Mouse (Mus musculus) intestine, embryonic 15.5 days (tissue): ENCODE results near the gene Zp2. TPM values are rescaled to one million over a fixed set of nuclear protein-coding genes. Genes with fewer than 3 reads are reported as not detected.

Experiments used
- ATAC-seq: fragments of 200-750 bp; cut with Nextera tagmentation; 2 replicates; pipeline ENCODE4 v1.8.0; 2017; ENCODE audit warnings: moderate TSS enrichment, moderate library complexity
- H3K27ac ChIP-seq: fragments of 300-500 bp; sonication (generic); 2 replicates; pipeline ENCODE4 v1.5.1; 2015; ENCODE audit warnings: mild to moderate bottlenecking, inconsistent platforms
- H3K27me3 ChIP-seq: fragments of 300-500 bp; sonication (generic); replicated peaks from 2 replicates; pipeline ENCODE4 v1.6.1; 2015; ENCODE audit warnings: inconsistent platforms
- H3K36me3 ChIP-seq: fragments of 300-500 bp; sonication (generic); 2 replicates; pipeline ENCODE4 v1.6.1; 2015; ENCODE audit warnings: inconsistent platforms
- H3K4me1 ChIP-seq: fragments of 300-500 bp; sonication (generic); replicated peaks from 2 replicates; pipeline ENCODE4 v1.6.1; 2015; ENCODE audit warnings: inconsistent platforms
- H3K4me2 ChIP-seq: fragments of 300-500 bp; sonication (generic); replicated peaks from 2 replicates; pipeline ENCODE4 v1.6.1; 2015; ENCODE audit warnings: mild to moderate bottlenecking, inconsistent platforms
- H3K4me3 ChIP-seq: fragments of 300-500 bp; sonication (generic); replicated peaks from 2 replicates; pipeline ENCODE4 v1.5.1; 2015; ENCODE audit warnings: inconsistent platforms
- H3K9ac ChIP-seq: fragments of 300-500 bp; sonication (generic); 2 replicates; pipeline ENCODE4 v1.6.1; 2015; ENCODE audit warnings: inconsistent platforms
- H3K9me3 ChIP-seq: fragments of 300-500 bp; sonication (generic); 2 replicates; pipeline ENCODE4 v1.6.1; 2016; ENCODE audit warnings: inconsistent platforms
- WGBS: fragments of 180-500 bp; shearing (Covaris S2); methylation state at CpG from one replicate; pipeline ENCODE4 v1.1.7; 2015; 5-methylcytosine and 5-hydroxymethylcytosine counted together
- polyA plus RNA-seq: library from polyadenylated mRNA; unstranded; fragments of >200 nt; fragmentation: Nextera tagmentation; extraction: Ambion mirVana; gene quantifications from 2 replicates; pipeline ENCODE4 v1.2.1, GENCODE M21; 2015

Zp2 gene
- polyA plus RNA-seq, 1 experiment from 2014 or later: not detected

DNA sequence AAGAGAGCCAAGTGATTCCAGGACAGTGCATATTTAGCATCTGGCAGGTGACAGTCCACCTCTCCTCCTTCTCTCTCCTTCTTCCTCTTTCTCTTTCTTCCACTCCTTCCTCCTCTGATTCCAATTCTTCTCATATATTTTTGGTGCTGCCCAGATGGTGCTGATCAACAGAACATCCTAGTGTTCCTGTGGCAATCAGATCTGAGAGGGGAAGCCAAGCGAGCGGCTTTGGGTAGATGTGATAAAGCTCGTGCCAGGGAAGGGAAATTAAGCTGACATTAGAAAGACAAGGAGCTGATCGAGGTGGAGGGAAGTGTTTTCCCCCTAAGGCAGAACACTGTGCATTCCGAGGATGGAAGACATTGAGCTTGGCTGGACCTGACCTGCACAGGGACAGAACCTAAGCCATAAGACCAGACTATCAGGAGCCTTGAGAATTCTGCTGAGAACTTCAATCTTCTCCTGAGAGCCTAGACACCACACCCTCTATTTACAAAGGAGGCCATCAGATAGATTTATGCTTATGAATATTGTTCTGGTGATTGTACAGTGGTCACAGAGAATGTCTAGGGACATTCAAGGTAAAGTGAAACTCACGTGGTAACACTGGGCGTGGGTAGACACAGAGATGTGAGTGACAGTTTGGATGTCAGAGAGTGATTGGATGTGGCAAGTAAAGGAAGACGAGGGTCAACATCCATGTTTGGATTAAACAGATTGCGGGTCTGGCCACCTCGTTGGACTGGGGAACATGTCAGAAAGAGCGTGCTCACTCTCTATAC is 29.8 kb upstream of the Zp2 start:
- Histone ChIP-seq H3K4me3 (peak overlapping the region; percentile 33), H3K27me3 (no peaks in the 10 kb centered on the region), H3K9me3 (no peaks in the 10 kb centered on the region), H3K9ac (peak overlapping the region; percentile 21; the same call in 1 of the 2 replicates), H3K4me1 (no peaks in the 10 kb centered on the region), H3K36me3 (no peaks in the 10 kb centered on the region), H3K27ac (peak overlapping the region; percentile 61), H3K4me2 (peak overlapping the region; percentile 46)
- ATAC-seq: peak; percentile 67
- 61% methylated on average over 11 of the region's 11 CpGs for WGBS

DNA sequence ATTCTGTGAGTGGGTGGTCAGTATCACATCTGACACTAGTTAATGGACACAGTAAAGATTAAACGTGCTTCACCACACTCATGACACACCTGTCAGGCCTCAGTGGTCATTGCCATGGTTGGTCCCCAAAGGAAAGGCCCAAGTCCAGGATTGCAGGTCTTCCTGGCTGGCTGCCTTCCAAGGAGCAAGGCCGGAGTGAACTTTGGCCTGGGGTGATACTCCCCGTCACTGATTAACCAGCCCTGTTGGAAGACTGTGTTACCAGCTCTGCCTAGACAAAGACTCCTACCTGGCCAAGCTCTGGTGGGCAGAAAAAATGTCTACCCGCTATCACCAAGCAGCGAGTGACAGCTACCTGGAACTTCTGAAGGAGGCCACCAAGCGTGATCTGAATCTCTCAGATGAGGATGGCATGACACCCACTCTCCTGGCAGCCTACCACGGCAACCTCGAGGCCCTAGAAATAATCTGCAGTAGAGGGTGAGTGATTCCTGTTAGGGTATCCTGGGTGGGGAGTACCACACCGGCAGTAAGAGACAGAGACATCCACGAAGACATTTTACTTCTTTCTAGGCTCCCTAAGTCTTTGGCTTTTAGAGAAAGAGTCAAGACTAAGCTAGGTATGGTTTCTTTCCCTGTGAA is 28.6 kb upstream of the Zp2 start, which contains the start of gene Anks4b:
Gene Anks4b, plus strand, starts transcription at position 256 of the 642 bp plus-strand sequence.
- ATAC-seq: peak; percentile 96
- Histone ChIP-seq H3K9me3 (no peaks in the 10 kb centered on the region), H3K4me3 (peak within 1 kb of the TSS; percentile 33), H3K9ac (peak within 1 kb of the TSS; percentile 31), H3K36me3 (no peaks in the 10 kb centered on the region), H3K27me3 (no peaks in the 10 kb centered on the region), H3K27ac (peak within 1 kb of the TSS; percentile 61), H3K4me1 (no peaks in the 10 kb centered on the region), H3K4me2 (peak within 1 kb of the TSS; percentile 46)
- 57% methylated on average over 10 of the region's 10 CpGs for WGBS

DNA sequence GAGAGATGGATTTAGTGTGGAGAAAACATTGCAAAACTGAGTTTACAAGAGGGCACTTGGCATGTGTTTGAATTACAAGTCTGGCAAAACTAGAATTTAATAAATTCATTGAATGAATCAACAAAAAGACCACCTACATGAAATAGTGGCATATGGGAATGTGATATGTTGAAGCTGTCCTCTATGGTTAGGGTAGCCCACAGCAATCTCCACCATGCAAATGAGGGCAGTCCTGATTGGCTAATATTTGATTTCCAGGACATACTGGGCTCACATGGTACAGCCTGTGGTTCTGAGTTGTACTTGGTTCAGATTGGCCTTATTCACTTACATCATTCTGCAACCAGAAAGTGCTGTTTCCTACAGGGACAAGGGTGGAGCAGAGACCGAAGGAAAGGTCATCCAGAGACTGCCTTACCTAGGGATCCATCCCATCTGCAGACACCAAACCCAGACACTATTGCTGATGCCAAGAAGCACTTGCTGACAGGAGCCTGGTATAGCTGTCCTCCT is 27.2 kb upstream of the Zp2 start:
- WGBS: 86% methylated on average over 1 of the region's 1 CpGs
- ATAC-seq: no peak
- no peak overlapping the region for H3K9ac ChIP-seq

DNA sequence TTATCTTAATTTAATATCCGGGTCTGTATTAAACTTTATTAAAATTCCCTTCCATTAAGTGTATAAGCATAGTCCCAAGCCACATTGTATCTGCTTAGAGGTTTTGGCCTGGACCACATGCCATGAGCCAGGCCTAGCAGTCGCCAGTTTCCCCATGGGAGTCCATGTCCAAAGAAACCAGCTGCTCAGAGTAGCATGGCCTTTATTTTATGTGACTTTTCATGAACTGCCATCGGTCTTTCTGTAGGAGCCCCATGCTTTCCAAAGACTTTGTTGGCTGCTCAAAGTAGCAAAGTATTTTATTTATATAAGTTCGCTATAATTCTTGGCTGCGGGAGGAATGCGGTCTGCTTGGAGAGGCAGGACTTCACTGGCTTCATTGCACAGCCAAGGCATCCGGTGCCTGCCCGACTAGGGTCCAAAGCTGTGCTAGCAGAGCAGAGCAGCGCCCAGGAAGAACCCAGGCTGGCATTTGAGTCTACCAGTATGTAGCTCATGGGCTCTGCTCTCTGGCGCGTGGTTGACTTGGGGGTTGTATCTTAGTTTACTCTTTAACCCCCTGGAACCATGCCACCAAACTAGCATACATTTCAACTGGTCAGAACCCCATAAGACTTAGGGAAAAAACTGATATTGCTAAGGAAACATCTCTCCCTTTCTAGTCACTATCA is 18.6 kb upstream of the Zp2 start:
- Histone ChIP-seq H3K4me2 (no peak overlapping the region), H3K27ac (no peak overlapping the region), H3K27me3 (no peaks in the 10 kb centered on the region), H3K36me3 (no peaks in the 10 kb centered on the region), H3K9me3 (no peaks in the 10 kb centered on the region), H3K4me1 (no peaks in the 10 kb centered on the region), H3K4me3 (no peak overlapping the region), H3K9ac (no peak overlapping the region)
- no peak for ATAC-seq
- WGBS: 85% methylated on average over 11 of the region's 11 CpGs

More for the DNA sequence above, 27.2 kb upstream of the Zp2 start:
- H3K4me1 ChIP-seq: no peaks in the 10 kb centered on the region
- no peaks in the 10 kb centered on the region for H3K36me3 ChIP-seq
- no peak overlapping the region for H3K27ac ChIP-seq
- H3K27me3 ChIP-seq: no peaks in the 10 kb centered on the region
- H3K9me3 ChIP-seq: no peaks in the 10 kb centered on the region
- no peak overlapping the region for H3K4me2 ChIP-seq
- no peak overlapping the region for H3K4me3 ChIP-seq

DNA sequence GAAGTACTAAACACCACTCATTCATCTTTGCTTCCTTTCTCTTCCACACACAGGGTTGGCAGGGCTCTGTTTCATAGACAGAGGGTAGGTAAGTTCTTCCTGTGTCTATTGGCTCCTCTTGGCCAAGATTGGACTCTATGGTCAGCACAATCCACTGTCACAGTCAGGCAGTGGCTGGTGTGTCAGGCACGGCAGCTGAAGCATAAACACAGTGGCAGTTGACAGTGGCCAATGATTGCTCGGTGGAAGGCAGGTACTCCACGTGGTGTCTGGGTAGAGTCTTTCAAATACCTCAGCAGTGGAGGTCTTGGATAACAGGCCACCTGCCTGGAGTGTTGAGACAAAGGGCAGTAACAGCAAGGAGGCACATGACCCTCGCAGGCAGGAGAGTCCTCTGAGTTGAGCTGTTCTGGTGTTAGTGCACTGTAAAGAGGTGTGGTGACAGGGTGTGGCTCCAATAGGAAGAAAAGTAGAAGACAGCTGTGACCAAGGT is 13.1 kb upstream of the Zp2 start:
- Histone ChIP-seq H3K9me3 (no peaks in the 10 kb centered on the region), H3K9ac (no peak overlapping the region), H3K4me1 (no peaks in the 10 kb centered on the region), H3K27ac (peak overlapping the region; percentile 66), H3K4me3 (no peak overlapping the region), H3K4me2 (no peak overlapping the region), H3K36me3 (no peaks in the 10 kb centered on the region), H3K27me3 (no peaks in the 10 kb centered on the region)
- peak; percentile 98 for ATAC-seq
- WGBS: 25% methylated on average over 4 of the region's 4 CpGs

DNA sequence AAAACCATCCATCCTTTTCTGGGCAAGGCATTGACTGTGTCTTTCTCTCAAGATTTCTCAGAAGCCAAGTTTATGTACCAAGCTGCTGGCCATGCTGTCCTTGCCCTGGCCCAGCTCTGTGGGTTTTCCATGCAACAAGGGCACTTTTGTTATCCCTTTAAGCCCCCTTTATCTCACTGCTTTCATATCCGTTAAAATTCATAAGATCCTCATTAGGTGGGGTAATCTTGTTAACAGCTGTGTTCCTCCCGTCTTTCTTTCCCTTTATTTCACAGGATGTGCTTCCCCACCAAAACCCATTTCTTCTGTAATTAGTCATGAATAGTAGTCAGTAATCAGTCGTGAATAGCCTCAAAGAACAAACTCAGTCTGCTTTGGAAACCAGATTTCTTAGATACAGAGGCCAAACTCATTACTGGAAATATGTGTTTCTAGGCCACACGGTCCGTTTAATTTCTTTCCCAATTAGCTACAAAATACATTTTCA is 12.5 kb upstream of the Zp2 start:
- Histone ChIP-seq H3K9ac (no peak overlapping the region), H3K4me3 (no peak overlapping the region), H3K27ac (no peak overlapping the region; the same call in 1 of the 2 replicates), H3K4me2 (no peak overlapping the region), H3K27me3 (no peaks in the 10 kb centered on the region), H3K9me3 (no peaks in the 10 kb centered on the region), H3K36me3 (no peaks in the 10 kb centered on the region), H3K4me1 (no peaks in the 10 kb centered on the region)
- no peak for ATAC-seq
- WGBS: 65% methylated on average over 5 of the region's 5 CpGs

DNA sequence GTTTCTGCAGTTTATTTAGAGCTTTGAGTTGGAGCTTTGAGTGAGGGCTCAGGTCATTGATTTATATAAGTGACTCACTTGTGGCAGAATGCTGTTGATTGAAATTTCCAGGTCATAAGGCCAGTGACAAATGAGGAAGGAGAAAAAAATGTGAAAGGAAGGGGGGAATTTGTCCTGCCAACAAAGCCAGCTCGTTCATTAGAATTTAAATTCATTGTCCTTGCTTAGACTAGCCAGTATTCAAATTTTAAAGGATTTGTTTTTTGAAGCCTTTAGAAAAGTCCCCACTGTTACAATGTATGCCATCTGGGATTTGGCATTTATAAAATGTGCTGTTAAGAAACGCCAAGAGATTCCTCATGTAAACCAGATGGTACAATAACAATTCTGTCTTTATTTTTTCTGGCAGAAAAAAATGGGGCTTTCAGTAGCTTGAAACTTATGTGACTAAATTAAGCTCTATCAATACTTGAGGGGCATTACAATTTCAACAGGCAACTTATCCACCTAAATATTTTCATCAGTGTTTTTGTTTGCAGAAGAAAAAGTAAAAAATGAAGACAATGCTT is 11.8 kb upstream of the Zp2 start:
- Histone ChIP-seq H3K27ac (no peak overlapping the region), H3K9me3 (no peaks in the 10 kb centered on the region), H3K4me3 (no peak overlapping the region), H3K36me3 (no peaks in the 10 kb centered on the region), H3K4me1 (no peaks in the 10 kb centered on the region), H3K9ac (no peak overlapping the region), H3K4me2 (no peak overlapping the region), H3K27me3 (no peaks in the 10 kb centered on the region)
- WGBS: 55% methylated on average over 2 of the region's 2 CpGs
- ATAC-seq: no peak

DNA sequence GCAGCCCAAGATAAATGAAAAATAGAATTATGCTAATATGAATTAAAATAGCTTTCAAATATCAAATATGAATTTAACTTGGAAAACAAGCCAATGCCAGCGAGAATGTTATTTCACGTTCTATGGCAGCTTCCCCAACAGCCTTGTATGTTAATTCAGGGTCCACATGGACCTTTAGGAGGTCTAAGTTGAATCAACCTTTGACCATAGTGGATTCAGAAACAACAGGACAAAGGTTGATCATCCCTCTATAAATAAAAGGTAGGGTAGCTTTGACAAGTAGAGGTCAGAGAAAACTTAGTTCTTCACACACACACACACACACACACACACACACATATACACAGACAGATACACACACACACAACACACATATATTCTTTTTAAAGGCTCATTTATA is 5.8 kb upstream of the Zp2 start:
- no peaks in the 10 kb centered on the region for H3K36me3 ChIP-seq
- no peaks in the 10 kb centered on the region for H3K4me1 ChIP-seq
- H3K27me3 ChIP-seq: no peaks in the 10 kb centered on the region
- H3K9ac ChIP-seq: no peak overlapping the region
- ATAC-seq: no peak
- H3K4me2 ChIP-seq: no peak overlapping the region
- no peak overlapping the region for H3K27ac ChIP-seq
- WGBS: 83% methylated on average over 2 of the region's 2 CpGs
- H3K9me3 ChIP-seq: no peaks in the 10 kb centered on the region
- H3K4me3 ChIP-seq: no peak overlapping the region

DNA sequence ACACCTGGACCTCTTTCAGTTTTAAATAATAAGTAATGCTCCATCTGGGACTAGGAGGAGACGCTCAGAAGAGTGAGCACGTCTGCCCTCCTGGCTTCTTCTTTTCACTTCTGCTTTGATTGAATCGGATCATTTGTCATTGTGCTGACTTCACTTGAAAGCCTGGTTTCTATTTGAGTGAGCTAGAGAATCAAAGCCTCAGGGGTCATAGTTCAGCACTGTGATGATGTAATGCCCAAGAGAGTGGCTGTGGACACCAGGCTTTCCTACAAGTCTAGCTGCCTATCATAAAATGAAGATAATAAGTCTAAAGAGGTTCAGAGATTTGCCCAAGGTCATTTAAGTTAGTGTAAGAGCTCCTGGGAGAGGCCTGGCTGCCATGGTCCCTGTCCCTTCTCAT is 5.2 kb upstream of the Zp2 start:
- no peaks in the 10 kb centered on the region for H3K27me3 ChIP-seq
- 0 out of 2 replicates have a peak overlapping the region, but pooled peaks have one; percentile 11 for H3K27ac ChIP-seq
- H3K4me1 ChIP-seq: no peaks in the 10 kb centered on the region
- H3K9me3 ChIP-seq: no peaks in the 10 kb centered on the region
- 24% methylated on average over 3 of the region's 3 CpGs for WGBS
- no peaks in the 10 kb centered on the region for H3K36me3 ChIP-seq
- ATAC-seq: peak; percentile 90
- H3K4me2 ChIP-seq: no peak overlapping the region
- H3K9ac ChIP-seq: no peak overlapping the region
- no peak overlapping the region for H3K4me3 ChIP-seq

DNA sequence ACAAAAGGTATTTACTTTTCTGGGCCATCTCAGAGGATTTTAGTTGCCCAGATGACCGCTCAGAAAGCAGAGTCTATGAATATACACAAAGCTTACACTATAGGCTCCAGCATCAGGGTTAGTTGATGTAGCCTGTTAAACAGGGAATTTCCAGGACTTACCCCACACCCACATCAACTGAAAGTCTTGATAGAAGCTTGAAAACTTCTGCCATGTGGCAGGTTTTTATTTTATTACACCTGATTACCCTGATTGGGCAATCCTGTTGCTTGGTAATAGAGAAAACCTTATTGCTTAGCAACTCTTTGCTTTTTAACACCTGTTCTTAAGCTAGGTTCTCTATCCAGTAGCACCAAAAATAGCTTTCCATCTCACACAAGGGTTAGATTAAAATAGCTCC is 2.3 kb downstream of the Zp2 start:
- no peaks in the 10 kb centered on the region for H3K9me3 ChIP-seq
- no peaks in the 10 kb centered on the region for H3K36me3 ChIP-seq
- WGBS: 74% methylated on average over 1 of the region's 1 CpGs
- no peak overlapping the region for H3K4me3 ChIP-seq
- peak; percentile 55 for ATAC-seq
- H3K27ac ChIP-seq: no peak overlapping the region
- no peak overlapping the region for H3K9ac ChIP-seq
- no peak overlapping the region for H3K4me2 ChIP-seq
- H3K27me3 ChIP-seq: no peaks in the 10 kb centered on the region
- H3K4me1 ChIP-seq: no peaks in the 10 kb centered on the region

DNA sequence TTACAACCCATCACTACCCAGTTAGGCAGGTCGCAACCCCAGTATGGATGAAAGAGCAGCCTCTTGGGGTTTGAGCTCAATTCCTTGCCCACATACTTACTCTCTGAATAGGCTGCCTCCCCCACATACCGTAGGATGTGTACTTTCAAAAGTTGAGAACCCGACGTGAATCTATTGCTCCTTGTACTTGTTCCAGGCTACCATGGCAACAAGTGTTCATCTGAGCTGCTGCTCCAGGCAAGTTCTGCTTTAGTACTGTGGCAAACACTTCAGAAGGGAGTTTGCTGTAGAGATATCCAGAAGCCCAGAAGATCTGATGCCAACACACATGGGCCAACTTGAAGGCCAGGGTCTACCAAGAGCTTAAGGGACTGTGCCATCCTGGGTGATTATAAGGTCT is 16.1 kb downstream of the Zp2 start:
- Histone ChIP-seq H3K27ac (no peak overlapping the region), H3K9me3 (no peaks in the 10 kb centered on the region), H3K9ac (no peak overlapping the region), H3K4me1 (0 out of 2 replicates have a peak, but pooled peaks cover 3% of the 10 kb centered on the region), H3K4me3 (no peak overlapping the region), H3K36me3 (no peaks in the 10 kb centered on the region), H3K27me3 (no peaks in the 10 kb centered on the region), H3K4me2 (no peak overlapping the region)
- WGBS: 69% methylated on average over 4 of the region's 4 CpGs
- no peak for ATAC-seq

DNA sequence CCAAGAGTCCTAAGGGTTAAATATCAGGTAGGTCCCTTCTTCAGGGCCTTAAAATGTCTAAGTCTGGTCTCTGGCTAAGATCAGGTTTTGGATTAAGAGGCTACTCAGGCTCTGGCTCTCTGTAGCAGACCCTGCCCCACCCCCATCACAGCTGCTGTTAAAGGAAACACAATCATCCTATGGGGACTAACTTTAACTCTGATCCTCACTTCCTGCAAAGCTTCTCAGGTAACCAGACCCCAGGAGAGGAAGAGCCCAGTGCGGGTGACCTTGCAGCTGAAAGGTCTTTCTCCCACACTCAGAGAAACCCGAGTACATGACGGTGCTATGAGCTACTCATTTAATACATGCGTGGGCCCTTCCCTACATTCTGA is 17.4 kb downstream of the Zp2 start:
- H3K4me1 ChIP-seq: 0 out of 2 replicates have a peak, but pooled peaks cover 3% of the 10 kb centered on the region
- ATAC-seq: no peak

More for the DNA sequence above, 17.4 kb downstream of the Zp2 start:
- Histone ChIP-seq H3K4me2 (no peak overlapping the region), H3K27me3 (no peaks in the 10 kb centered on the region), H3K9ac (no peak overlapping the region), H3K9me3 (no peaks in the 10 kb centered on the region), H3K27ac (no peak overlapping the region), H3K36me3 (no peaks in the 10 kb centered on the region), H3K4me3 (no peak overlapping the region)
- 47% methylated on average over 4 of the region's 4 CpGs for WGBS
